Mouse (Mus musculus) heart, embryonic 16.5 days (tissue): Measurements from ENCODE around the gene Rsl1. TPM values are rescaled to one million over a fixed set of nuclear protein-coding genes. Genes with fewer than 3 reads are reported as not detected.

ENCODE experiments used
- ATAC-seq: fragments of 200-750 bp; cut with Nextera tagmentation; replicated peaks from 2 replicates; pipeline ENCODE4 v1.8.0; 2017; ENCODE audit warnings: moderate number of reproducible peaks; ENCODE audit not compliant: insufficient read depth, low FRiP score; ENCODE audit errors: extremely low read depth
- H3K27ac ChIP-seq: fragments of 300-500 bp; sonication (generic); 2 replicates; pipeline ENCODE4 v1.5.1; 2014; ENCODE audit warnings: mild to moderate bottlenecking, low read length, control low read depth, moderate library complexity
- H3K27me3 ChIP-seq: fragments of 300-500 bp; sonication (generic); 2 replicates; pipeline ENCODE4 v1.6.1; 2014; ENCODE audit warnings: low read length, mixed read lengths; ENCODE audit not compliant: control insufficient read depth, insufficient read depth
- H3K36me3 ChIP-seq: fragments of 300-500 bp; sonication (generic); 2 replicates; pipeline ENCODE4 v1.6.1; 2014; ENCODE audit not compliant: control insufficient read depth, insufficient read depth
- H3K4me1 ChIP-seq: fragments of 300-500 bp; sonication (generic); 2 replicates; pipeline ENCODE4 v1.6.1; 2014; ENCODE audit warnings: low read length, mixed read lengths; ENCODE audit not compliant: control insufficient read depth, insufficient read depth
- H3K4me2 ChIP-seq: fragments of 300-500 bp; sonication (generic); 2 replicates; pipeline ENCODE4 v1.6.1; 2014; ENCODE audit warnings: low read depth, mild to moderate bottlenecking, control low read depth, low read length
- H3K4me3 ChIP-seq: fragments of 300-500 bp; sonication (generic); 2 replicates; pipeline ENCODE4 v1.5.1; 2014; ENCODE audit warnings: mild to moderate bottlenecking, control low read depth, low read length
- H3K9ac ChIP-seq: fragments of 300-500 bp; sonication (generic); 2 replicates; pipeline ENCODE4 v1.6.1; 2014; ENCODE audit warnings: low read length, control low read depth
- H3K9me3 ChIP-seq: fragments of 300-500 bp; sonication (generic); replicated peaks from 2 replicates; pipeline ENCODE4 v1.6.1; 2016; ENCODE audit warnings: low read length; ENCODE audit not compliant: control insufficient read depth
- WGBS: fragments of 180-500 bp; shearing (Covaris S2); extraction: QIAGEN DNeasy Blood & Tissue Kit; methylation state at CpG from one replicate; pipeline ENCODE4 v1.1.7; 2014; 5-methylcytosine and 5-hydroxymethylcytosine counted together
- polyA plus RNA-seq: library from polyadenylated mRNA; unstranded; fragments of >200 nt; fragmentation: Nextera tagmentation; extraction: Ambion mirVana; gene quantifications from 2 replicates; pipeline ENCODE4 v1.2.1, GENCODE M21; 2015

Gene Rsl1
- polyA plus RNA-seq, 1 experiment from 2014 or later = 6.0 TPM

- WGBS = 54% methylated on average over 4 of the region's 4 CpGs
- no peak overlapping the region for H3K4me2 ChIP-seq
- no peak for ATAC-seq
Observed at GRCm38 (mm10) chr13:67214015-67214607, 41.1 kb downstream of the Rsl1 start.

More at GRCm38 (mm10) chr13:67214015-67214607, 41.1 kb downstream of the Rsl1 start:
- Histone ChIP-seq H3K36me3 (no peaks in the 10 kb centered on the region), H3K27me3 (no peaks in the 10 kb centered on the region), H3K4me1 (no peaks in the 10 kb centered on the region), H3K9me3 (peaks cover 3% of the 10 kb centered on the region; the same call in 1 of the 2 replicates), H3K4me3 (no peak overlapping the region), H3K27ac (no peak overlapping the region), H3K9ac (no peak overlapping the region)

Other genes starting within 250 kb of the Rsl1 start
- 2.3 and 2.9 TPM in 2 replicates for gene Zfp712, start 112.0 kb upstream of the Rsl1 start, polyA plus RNA-seq
- gene Zfp708, start 75.2 kb upstream of the Rsl1 start, polyA plus RNA-seq = 3.1 TPM in 2 replicates
- 1.6 and 1.8 TPM in 2 replicates for gene Gm28557, start 64.6 kb upstream of the Rsl1 start, polyA plus RNA-seq
- 0.27 and 0.37 TPM in 2 replicates for gene Rslcan18, start 56.9 kb upstream of the Rsl1 start, polyA plus RNA-seq
- 1.4 and 2.0 TPM in 2 replicates for gene Zfp759, start 51.5 kb upstream of the Rsl1 start, polyA plus RNA-seq
- 0.75 and 1.00 TPM in 2 replicates for gene Zfp455, start 21.3 kb downstream of the Rsl1 start, polyA plus RNA-seq
- 1.2 and 1.3 TPM in 2 replicates for gene Zfp458, start 105.3 kb downstream of the Rsl1 start, polyA plus RNA-seq
- 0.94 and 1.3 TPM in 2 replicates for gene Zfp457, start 133.3 kb downstream of the Rsl1 start, polyA plus RNA-seq
- 1.8 TPM in 2 replicates for gene Zfp595, start 159.4 kb downstream of the Rsl1 start, polyA plus RNA-seq
- gene Gm28044, start 187.4 kb downstream of the Rsl1 start, polyA plus RNA-seq = 0.83 TPM in 1 of 2 replicates, not detected in the other
- gene Zfp953, start 187.4 kb downstream of the Rsl1 start, polyA plus RNA-seq = 0.60 and 0.72 TPM in 2 replicates
- gene Gm28041, start 202.6 kb downstream of the Rsl1 start, polyA plus RNA-seq = 0.71 TPM in 1 of 2 replicates, not detected in the other
- 1.0 and 1.7 TPM in 2 replicates for gene Zfp456, start 202.6 kb downstream of the Rsl1 start, polyA plus RNA-seq
- gene Zfp429, start 226.6 kb downstream of the Rsl1 start, polyA plus RNA-seq = 4.7 and 5.8 TPM in 2 replicates
- 0.56 and 0.59 TPM in 2 replicates for gene Zfp459, start 248.2 kb downstream of the Rsl1 start, polyA plus RNA-seq